Mouse (Mus musculus): ENCODE measurements at regions not wholly inside any gene's neighbourhood (a gene's known extent, or its start where the extent isn't known, plus 50 kb on each side); places are given as distances from the start of the nearest gene placed in this dataset.
"Not testable (repeated sequence)": the region's sequence is repeated elsewhere in the genome, so short reads cannot be mapped to it uniquely, and the experiment has no call there.

DNA sequence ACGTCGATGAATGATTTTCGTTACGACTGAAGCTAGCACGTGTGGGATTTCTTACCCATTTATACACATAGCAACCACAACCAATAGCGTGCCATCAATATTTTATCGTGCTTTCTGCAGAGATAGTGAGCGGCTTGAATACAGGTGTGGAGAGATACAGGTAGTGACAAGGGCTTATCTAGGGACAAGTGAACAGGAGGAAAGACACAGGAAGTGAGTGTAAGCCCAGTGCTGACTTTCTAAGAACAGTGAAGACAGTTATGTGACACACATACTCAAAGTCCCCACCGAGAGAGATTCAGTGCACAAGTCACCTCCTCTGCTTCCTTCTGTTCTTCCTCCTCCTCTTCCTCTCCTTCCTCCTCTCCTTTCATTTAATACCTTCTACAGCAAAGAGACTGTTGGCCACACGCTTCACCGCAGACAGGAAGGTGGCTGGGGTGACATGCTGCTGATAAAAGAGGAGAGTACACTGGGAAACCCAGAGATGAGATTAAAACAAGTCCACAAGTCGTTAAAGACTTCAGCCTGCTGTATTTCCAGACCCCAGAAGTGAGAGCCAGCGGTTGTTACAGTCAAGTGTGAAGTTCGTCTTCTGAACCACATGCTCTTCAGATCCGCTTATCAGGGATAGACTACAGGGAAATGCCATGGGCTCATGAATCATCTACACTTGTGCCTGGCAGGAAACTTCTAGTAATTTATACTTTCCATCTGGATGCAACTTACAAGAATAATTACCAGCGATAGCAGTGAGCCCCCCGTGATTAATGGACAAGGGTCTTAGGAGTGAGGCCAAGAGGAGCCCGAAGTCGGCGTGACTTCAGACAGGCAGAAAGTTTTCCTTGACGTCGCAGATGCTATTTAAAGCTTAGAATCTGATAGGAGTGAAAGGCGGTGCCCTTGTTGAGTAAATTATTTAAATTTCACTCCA is 180.5 kb downstream of the Gxylt1 start:
- no peak for DNase-seq (ENCODE audit: low spot score in 2 of 2)

DNA sequence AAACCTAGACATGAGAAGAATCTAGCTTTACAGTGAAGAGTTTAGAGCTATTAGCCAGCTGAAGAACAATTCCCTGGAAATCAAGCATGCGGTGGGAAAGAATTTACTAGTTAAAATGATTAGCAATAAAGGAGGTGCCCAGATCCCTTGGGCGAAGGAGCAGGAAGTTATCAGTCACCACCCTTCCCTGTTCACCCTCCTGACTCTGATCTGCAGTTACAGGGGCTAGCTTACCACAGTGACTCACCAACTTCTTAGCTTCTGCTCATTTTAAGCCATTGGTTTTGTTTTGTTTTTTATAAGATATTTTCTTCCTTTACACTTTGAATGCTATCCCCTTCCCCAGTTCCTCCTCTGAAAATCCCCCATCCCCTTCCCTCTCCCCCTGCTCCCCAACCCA is 183.6 kb downstream of the Gxylt1 start:
- DNase-seq (ENCODE audit: low spot score in 2 of 2) = no peak

DNA sequence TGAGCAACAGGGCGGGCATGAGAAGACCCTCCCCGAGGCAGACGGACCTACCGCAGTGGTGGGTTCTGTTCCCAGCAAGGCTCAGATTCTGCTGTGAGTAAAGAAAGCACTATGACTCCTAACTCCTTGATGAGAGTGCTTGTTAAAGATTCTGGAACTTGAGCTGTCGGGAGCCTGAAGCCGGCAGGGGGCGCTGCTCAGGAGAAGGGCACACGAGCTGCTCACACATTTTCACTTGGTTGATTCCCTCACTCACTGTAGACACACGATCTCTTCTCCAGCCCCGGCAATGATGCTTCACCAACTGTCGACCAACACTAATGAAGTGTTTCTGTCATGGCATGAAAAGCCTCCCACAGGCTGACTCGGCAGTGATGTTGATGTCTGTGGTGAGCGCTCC is 185.6 kb downstream of the Gxylt1 start:
- peak; percentile 11 to 53 for DNase-seq (ENCODE audit: low spot score in 2 of 2)

DNA sequence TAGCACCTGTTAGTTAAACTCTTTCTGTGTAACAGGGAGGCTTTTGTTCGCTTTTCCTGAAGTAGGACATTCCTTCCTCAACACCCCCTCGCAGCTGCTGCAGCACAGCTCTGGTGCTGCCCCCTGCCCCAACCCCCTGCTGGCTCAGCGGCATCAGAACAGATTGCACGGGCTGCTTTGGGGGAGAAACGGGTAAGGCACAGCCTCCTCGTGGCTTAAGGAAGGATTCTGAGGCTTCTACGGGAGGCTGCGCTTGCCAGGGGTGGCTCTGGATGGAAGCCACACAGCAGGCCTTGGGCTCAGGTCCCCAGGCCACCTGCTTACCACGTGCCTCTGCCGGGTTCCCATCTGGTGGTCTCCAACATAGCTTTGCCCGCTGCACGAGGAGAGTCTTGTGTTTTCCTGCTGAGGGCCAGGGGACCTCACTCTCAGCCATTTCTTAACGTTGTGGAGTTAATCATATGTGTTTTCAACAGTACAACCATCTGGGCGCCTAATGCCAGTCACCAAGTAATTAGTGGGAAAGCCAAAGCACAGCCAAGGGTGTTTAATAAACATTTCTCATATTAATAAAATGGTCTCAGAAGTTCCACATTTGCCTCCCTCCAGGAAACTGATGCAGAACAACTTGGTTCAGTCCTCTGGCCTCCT is 189.9 kb downstream of the Gxylt1 start:
- DNase-seq (ENCODE audit: low spot score in 2 of 2) = no peak

DNA sequence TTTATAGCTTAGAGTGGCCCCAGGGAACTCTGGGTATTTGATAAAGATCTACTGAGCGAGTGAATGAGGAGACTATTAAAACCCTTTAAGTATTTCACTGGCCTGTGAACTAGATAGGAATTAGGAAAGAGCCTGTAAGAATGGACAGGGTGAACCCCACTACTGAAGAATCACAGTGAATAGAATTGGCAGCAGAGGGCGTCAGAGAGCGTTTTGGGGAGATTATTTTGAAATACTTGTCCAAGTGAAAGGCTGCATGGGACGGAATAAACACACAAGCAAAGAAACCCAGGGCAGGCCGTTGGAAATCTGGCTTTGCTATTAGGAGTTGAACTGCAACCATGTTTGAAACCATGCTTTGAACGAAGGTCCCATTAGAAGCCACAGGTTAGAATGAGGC is 200.9 kb downstream of the Gxylt1 start:
- DNase-seq (ENCODE audit: low spot score in 2 of 2) = no peak

DNA sequence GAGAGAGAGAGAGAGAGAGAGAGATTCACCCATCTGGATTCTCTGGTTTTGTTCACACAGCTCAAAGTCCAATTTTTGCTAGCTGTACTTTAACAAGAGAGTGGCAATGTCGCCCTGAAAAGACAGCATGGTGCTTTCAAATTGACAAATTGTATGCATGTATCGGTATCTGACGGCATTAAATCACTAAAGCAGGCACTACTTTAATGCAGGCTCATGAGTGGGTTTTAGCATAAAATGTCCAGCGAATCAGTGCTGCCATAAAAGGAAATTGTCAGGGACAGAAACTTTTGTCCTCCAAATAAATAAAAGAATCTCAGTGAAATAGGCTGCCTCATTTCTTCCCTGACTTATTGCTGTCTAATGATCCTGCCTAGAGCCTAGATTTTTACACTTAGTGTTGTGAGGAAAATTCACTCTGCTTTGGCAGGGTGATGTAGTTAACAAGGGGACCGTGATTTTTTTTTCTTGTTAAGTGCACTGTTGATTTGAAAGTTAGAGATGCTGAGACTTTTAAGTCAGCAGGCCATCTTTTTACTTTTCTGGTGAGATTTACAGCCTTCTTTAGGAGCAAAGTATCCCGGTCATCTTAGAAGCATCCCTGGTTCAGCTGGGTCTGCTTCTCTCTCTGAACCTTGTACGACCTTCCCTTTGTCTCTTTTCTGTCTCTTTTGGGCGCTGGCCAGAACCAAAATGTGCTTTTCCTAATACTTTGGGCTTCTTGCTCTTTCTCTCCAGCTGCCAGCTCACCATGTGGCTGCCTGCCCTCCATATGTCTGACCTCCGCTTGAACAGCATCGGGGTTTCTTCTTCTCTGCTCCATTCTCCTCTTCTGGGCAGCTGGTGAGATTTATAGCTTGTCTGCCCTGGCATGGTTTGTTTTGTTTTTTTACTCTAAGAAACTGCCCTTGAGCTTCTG is 212.5 kb downstream of the Gxylt1 start:
- DNase-seq (ENCODE audit: low spot score in 2 of 2) = no peak

DNA sequence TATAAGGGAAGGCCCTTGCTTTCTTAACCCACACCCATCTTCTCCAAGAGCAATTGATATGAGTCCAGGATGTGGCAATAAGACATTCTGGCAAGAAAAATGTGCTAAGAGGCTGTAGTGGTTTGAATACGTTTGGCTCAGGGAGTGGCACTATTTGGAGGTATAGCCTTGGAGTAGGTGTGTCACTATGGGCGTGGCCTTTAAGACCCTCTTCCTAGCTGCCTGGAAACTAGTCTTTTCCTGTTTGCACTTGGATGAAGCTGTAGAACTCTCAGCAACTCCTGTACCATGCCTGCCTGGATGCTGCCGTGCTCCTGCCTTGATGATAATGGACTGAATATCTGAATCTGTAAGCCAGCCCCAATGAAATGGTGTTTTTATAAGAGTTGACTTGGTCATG is 221.5 kb downstream of the Gxylt1 start:
- DNase-seq (ENCODE audit: low spot score in 2 of 2) = no peak

DNA sequence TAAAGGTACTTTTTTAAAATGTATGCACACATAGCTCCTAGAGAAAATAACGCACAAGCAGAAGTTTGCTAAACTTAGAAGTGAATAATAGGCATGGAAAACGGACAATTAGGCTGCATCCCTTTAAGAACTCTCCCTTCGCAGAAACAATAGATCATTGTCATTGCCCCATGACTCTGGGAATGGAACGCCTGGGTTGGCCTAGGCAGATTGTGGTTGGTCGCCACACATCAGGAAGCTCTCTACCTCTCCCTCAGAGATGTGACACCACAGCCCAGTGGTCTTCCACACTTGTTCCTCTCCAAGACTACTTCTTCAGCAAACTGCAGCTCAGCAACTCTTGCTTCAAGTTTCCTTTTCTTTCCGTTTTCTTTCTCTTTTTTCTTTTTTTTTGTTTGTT is 247.8 kb downstream of the Gxylt1 start:
- no peak for DNase-seq (ENCODE audit: low spot score in 2 of 2)

DNA sequence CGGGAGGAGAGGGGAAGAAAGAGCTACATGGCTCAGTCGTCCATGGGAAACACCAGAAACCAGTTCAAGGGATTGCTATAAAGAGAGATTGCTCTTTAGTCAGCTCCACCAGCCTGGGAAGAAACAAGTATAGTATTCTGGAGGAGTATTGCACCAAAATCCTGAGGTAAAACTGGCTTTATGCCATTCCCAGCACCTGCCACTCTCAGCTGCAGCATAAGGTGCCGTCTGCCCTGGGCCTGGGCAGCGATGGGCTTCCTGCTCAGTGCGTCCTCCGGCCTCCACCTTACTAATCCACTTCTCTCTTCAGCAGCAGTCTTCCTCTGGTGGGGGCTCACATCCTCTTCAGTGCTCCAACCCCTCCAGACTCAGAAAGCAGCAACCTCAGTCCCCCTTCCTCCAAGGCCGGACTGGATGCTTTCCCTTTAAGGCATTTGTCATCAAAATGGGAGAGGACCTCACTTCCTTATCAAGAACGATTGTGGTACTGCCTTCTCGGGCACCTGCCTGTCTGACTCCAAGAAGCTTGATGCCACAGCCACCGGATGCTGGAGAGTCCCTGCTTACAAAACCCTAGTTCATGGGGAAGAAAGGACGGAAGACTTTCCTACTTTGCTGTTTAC is 248.4 kb downstream of the Gxylt1 start:
- no peak for DNase-seq (ENCODE audit: low spot score in 2 of 2)

DNA sequence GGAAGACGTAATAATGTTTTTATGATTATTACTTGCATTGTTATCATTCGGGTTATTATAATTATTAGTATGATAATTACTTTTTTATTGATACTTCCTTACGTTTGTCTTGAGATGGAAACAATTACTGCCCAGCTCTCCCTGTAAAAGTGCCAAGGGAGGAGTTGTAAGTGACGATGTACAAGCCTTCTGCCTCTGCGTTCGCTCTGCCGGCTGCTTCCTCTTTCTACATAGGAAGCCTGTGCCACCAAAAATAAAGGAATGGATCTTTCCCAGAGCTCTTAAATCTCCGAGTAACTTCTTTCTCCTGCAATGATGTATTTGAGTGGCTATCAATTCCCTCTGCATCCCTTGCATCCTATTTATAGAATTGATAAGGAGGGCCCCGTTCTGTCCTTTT is 249.2 kb downstream of the Gxylt1 start:
- no peak for DNase-seq (ENCODE audit: low spot score in 2 of 2)

DNA sequence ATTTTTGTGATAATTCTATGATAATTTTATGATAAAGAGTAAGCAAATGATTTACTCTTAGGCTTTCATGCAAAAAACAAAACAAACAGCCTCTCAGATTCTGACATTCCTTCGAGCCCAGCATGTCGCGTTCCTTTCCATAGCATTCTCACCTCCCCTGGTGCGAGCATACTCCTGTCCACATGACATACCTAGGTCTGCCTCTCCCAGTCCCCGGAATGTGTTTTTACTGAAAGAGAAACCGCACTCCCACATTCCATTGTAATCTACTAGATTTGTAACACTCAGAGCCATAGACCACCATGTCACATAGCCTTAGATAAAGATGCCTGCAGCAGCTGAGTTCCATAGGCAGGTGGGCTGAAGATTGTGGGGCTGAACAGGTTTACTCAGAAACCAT is 250.8 kb downstream of the Gxylt1 start:
- DNase-seq (ENCODE audit: low spot score in 2 of 2) = no peak

DNA sequence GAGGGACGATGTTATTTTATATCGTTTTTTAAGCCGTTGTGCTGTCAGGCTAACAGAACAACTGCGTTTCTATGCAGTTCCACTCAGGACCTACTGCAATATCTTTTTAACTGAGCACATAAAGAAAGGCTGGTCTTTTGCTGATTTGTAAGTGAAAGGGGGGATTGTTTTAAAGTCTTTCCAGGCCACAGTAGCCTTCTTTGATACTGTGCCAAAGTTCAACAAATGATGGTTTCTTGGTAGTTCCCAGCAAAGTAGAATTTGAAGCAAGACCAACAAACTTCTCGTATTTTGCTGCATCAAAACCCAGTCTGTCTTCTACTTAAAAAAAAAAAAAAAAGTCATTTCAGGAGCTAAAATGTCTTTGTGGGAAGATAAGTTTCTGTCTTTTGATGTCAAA is 263.8 kb downstream of the Gxylt1 start:
- DNase-seq (ENCODE audit: low spot score in 2 of 2) = no peak

DNA sequence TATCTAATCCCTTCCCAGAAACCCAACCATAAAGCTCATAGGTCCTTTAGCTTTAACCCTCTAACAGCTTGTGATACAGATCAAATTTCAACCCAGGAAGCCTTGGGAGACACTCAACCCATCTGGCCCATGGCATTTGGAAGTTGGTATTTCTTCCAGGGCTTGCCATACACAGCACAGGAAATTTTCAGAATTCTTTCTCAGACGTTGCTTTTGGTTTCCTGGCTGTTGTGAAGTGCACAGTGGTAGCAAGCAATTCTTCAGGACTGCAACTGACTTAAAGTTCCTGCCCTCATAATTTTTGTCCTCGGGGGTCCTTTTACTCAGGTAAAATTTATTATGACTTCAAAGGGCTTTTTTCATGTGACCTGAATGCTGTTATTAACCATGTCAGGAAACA is 264.4 kb downstream of the Gxylt1 start:
- no peak for DNase-seq (ENCODE audit: low spot score in 2 of 2)

DNA sequence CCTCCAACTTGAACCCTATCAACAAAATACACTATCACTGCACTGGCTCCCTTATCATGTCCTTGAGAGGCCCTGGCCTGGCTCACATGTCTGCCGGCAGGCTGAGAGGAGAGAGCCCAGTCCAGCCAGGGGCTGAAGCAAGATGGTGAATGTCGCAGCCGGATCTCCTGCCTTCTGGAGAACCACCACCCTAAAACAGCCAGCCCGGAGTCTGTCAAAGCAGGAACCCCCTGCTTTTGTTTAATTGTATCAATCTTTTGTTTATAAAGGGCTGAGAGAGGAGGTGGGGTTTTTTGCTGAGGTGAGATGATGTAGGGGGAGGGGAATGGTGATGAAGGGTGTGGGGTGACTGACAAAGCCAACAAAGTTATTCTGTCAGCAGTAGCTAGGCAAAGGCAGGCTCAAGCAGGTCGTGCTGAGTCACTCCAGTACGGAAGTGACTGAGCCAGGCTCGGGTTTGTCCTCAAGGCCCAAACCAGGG is 269.2 kb downstream of the Gxylt1 start:
- no peak for DNase-seq (ENCODE audit: low spot score in 2 of 2)

DNA sequence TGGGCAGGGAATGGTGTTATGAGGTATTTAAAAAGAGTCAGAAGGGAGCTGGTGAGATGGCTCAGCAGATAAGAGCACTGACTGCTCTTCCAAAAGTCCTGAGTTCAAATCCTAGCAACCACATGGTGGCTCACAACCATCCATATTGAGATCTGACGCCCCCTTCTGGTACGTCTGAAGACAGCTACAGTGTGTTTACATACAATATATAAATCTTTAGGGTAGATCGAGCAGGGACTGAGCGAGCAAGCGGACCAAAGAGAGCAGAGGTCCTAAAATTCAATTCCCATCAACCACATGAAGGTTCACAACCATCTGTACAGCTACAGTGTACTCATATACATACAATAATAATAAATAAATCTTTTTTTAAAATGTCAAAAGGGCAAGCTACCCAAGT is 269.8 kb downstream of the Gxylt1 start:
- not testable (repeated sequence) for DNase-seq (ENCODE audit: low spot score in 2 of 2)

DNA sequence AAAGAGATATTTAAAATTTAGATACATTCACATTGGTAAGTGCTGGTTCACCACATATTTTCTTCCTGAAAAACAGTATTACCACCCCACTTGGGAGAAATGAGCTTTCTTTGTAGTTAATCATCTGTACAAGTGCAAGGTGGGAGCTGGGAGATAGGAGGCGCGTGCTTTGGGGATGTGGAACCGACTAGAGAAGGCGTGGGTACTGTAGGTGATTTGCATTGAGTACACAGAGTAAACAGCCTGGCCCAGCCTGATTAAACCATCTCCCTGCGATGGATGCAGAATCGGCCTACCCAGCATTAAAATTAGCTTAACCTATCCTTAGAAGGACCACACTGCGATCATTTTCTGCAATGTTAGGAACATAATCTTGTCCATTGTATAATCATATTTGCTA is 270.4 kb downstream of the Gxylt1 start:
- DNase-seq (ENCODE audit: low spot score in 2 of 2) = no peak

DNA sequence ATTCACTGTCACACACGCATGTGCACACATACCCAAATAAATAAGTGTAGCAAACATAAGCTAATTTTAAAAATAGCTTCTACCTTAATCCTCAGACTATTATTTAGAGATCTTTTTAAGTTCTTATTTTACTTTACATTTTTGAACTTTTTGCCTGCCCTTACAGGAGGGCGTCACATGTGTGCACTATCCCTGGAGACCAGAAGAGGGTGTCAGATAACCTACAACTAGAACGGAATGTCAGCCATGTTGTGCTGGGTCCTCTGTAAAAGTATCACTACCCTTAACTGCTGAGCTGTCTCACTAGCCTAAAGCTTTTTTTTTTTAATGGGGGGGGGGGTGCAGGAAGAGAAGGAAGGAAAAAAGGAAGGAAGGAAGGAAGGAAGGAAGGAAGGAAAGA is 271.7 kb downstream of the Gxylt1 start:
- no peak for DNase-seq (ENCODE audit: low spot score in 2 of 2)

DNA sequence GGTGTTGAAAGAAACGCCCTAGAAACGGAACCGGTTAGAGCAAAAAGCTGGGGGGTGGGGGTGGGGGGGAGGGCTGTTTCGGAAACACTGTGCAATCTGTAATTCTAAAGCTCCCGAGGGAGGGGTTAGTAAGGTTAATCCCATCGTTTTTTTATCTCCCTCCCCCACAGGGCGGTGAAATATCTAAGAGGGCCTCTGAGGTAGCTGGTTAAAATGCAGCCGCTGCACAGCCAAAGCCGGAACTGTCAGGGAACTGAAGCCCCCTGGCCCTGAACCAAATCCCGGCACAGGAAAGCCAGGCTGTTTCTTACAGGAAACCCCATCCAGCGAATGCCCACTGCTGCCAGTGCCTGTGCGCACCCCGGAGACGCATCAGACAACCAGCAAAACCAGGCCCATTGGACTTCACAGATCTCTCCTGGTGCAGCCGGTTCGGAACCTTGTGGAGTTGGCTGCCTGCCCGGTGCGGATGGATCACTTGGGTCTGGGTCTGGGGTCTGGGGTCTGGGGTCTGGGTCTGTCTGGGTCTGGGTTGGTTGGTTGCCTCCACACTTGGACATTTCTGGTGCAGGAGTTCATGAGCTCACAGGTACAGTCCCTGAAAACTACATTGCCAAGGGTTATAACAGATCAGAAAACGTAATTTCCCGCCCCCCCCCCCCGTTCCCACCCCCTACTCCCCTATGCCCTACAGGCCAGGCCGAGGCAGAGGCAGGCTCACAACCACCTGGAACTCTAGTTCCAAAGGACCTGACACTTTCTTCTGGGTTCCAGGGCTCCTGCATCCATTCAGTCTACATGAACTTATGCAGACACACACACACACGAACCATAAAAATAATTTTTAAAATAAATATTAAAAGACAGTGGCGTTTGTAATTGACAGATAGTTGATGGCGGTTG is 272.7 kb downstream of the Gxylt1 start:
- no peak for DNase-seq (ENCODE audit: low spot score in 2 of 2)

DNA sequence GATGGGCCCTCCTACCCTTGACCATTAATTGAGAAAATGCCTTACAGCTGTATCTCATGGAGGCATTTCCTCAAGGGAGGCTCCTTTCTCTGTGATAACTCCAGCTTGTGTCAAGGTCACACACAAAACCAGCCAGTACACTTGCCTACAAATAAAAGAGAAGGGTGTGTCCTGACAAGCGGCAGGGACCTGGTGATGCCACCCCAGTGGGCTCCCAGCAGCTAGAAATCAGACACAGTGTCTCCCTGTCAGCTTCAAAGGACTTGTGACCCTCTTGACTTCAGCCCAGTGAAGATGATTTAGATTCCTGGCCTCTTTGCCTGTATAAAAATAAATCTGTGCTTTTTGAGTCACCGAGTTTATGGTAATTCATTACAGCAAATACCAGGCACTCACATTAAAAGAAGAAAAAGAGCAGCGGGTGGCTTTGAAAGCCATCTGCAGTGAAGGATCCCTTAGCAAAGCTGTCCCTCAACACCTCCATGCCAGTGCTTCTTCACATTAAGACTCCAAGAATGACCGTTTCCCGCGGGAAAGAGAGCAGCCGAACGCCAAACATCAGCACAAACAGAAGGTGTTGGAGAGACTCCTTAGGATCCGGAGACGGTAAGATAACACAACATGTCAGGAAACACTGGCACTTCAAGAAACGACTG is 273.5 kb downstream of the Gxylt1 start:
- no peak for DNase-seq (ENCODE audit: low spot score in 2 of 2)

DNA sequence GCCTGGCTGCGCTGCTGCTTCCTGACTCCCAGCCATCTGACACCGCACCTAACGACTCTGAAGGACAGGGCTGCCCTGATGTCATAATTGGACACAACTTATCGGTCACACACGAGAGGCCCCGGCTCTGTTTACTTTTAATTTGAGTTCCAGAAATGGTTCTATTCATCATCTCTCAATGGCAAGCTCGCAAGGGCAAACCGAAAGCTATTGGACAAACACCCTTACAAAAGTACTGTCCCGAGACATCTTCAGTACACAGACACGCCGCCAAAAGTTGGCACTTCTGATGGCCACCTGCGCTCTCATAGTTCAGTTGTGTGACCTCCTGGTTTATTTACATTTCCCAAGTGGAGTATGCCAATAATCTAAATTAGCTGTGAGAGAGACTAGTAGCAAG is 274.9 kb downstream of the Gxylt1 start:
- no peak for DNase-seq (ENCODE audit: low spot score in 2 of 2)
